Mouse (Mus musculus): ENCODE results near the gene Klrb1f. TPM values are rescaled to one million over a fixed set of nuclear protein-coding genes. Genes with fewer than 3 reads are reported as not detected.
"Not testable (repeated sequence)": the region's sequence is repeated elsewhere in the genome, so short reads cannot be mapped to it uniquely, and the experiment has no call there.

Gene Klrb1f
- polyA plus RNA-seq, 2 experiments, result 0.15 TPM; not detected in 1

GRCm38 (mm10) chr6:129010505-129010873 lies 35.2 kb upstream of the Klrb1f start:
- Histone ChIP-seq H3K4me2 (replicated peaks; ENCODE audit: low read depth, low read length, severe bottlenecking) (no peak overlapping the region), H3K27me3 (ENCODE audit: control insufficient read depth, insufficient read depth, low read length) (no peaks in the 10 kb centered on the region), H3K27ac (replicated peaks; ENCODE audit: low read depth, low read length) (no peak overlapping the region), H3K4me3 (replicated peaks; ENCODE audit: low read length) (no peak overlapping the region), H3K9me3 (ENCODE audit: control insufficient read depth, low read length) (no peaks in the 10 kb centered on the region), H3K4me1 (ENCODE audit: control insufficient read depth, insufficient read depth, low read length) (no peaks in the 10 kb centered on the region), H3K36me3 (ENCODE audit: control insufficient read depth, insufficient read depth, low read length) (no peaks in the 10 kb centered on the region), H3K9ac (ENCODE audit: low read depth, low read length, severe bottlenecking) (no peak overlapping the region)
- no peak for TF ChIP-seq POLR2A (IDR thresholded peaks at IDR 0.05; ENCODE audit: borderline replicate concordance, extremely low read depth, insufficient read depth, insufficient read length)
- WGBS, result 87% methylated on average over 3 of the region's 3 CpGs
- ATAC-seq (ENCODE audit: low FRiP score, low read depth), result no peak
- DNase-seq (ENCODE audit: low spot score), result no peak

GRCm38 (mm10) chr6:129012012-129012411 lies 33.7 kb upstream of the Klrb1f start:
- H3K27me3 ChIP-seq (ENCODE audit: control insufficient read depth, insufficient read depth, low read length); H3K27ac ChIP-seq (replicated peaks; ENCODE audit: low read depth, low read length); DNase-seq (ENCODE audit: low spot score); H3K4me2 ChIP-seq (replicated peaks; ENCODE audit: low read depth, low read length, severe bottlenecking); ATAC-seq (ENCODE audit: low FRiP score, low read depth); H3K4me3 ChIP-seq (replicated peaks; ENCODE audit: low read length); H3K9ac ChIP-seq (ENCODE audit: low read depth, low read length, severe bottlenecking); H3K9me3 ChIP-seq (ENCODE audit: control insufficient read depth, low read length); H3K36me3 ChIP-seq (ENCODE audit: control insufficient read depth, insufficient read depth, low read length); H3K4me1 ChIP-seq (ENCODE audit: control insufficient read depth, insufficient read depth, low read length): not testable (repeated sequence)
- 95% methylated on average over 16 of the region's 23 CpGs for WGBS

- no peak overlapping the region for H3K27ac ChIP-seq (replicated peaks; ENCODE audit: low read depth, low read length)
- WGBS, result 73% methylated on average over 1 of the region's 1 CpGs
- H3K4me3 ChIP-seq (replicated peaks; ENCODE audit: low read length), result no peak overlapping the region
- H3K4me2 ChIP-seq (replicated peaks; ENCODE audit: low read depth, low read length, severe bottlenecking), result no peak overlapping the region
- ATAC-seq (ENCODE audit: low FRiP score, low read depth) (no peak), DNase-seq (ENCODE audit: low spot score) (no peak)
- no peaks in the 10 kb centered on the region for H3K36me3 ChIP-seq (ENCODE audit: control insufficient read depth, insufficient read depth, low read length)
- H3K9ac ChIP-seq (ENCODE audit: low read depth, low read length, severe bottlenecking), result no peak overlapping the region
- no peak for TF ChIP-seq POLR2A (IDR thresholded peaks at IDR 0.05; ENCODE audit: borderline replicate concordance, extremely low read depth, insufficient read depth, insufficient read length)
- no peaks in the 10 kb centered on the region for H3K4me1 ChIP-seq (ENCODE audit: control insufficient read depth, insufficient read depth, low read length)
- H3K9me3 ChIP-seq (ENCODE audit: control insufficient read depth, low read length), result no peaks in the 10 kb centered on the region
- H3K27me3 ChIP-seq (ENCODE audit: control insufficient read depth, insufficient read depth, low read length), result no peaks in the 10 kb centered on the region
These were observed 32.7 kb upstream of the Klrb1f start for GRCm38 (mm10) chr6:129012966-129013365.

GRCm38 (mm10) chr6:129013762-129014276 lies 31.9 kb upstream of the Klrb1f start:
- no peaks in the 10 kb centered on the region for H3K36me3 ChIP-seq (ENCODE audit: control insufficient read depth, insufficient read depth, low read length)
- H3K4me1 ChIP-seq (ENCODE audit: control insufficient read depth, insufficient read depth, low read length), result no peaks in the 10 kb centered on the region
- no peak overlapping the region for H3K4me2 ChIP-seq (replicated peaks; ENCODE audit: low read depth, low read length, severe bottlenecking)
- 78% methylated on average over 5 of the region's 5 CpGs for WGBS
- TF ChIP-seq POLR2A (IDR thresholded peaks at IDR 0.05; ENCODE audit: borderline replicate concordance, extremely low read depth, insufficient read depth, insufficient read length), result no peak
- ATAC-seq (ENCODE audit: low FRiP score, low read depth) (no peak), DNase-seq (ENCODE audit: low spot score) (no peak)
- no peaks in the 10 kb centered on the region for H3K9me3 ChIP-seq (ENCODE audit: control insufficient read depth, low read length)
- no peak overlapping the region for H3K27ac ChIP-seq (replicated peaks; ENCODE audit: low read depth, low read length)
- H3K27me3 ChIP-seq (ENCODE audit: control insufficient read depth, insufficient read depth, low read length), result no peaks in the 10 kb centered on the region
- H3K4me3 ChIP-seq (replicated peaks; ENCODE audit: low read length), result no peak overlapping the region
- H3K9ac ChIP-seq (ENCODE audit: low read depth, low read length, severe bottlenecking), result no peak overlapping the region

GRCm38 (mm10) chr6:129014399-129014798 lies 31.3 kb upstream of the Klrb1f start:
- Histone ChIP-seq H3K36me3 (ENCODE audit: control insufficient read depth, insufficient read depth, low read length) (no peaks in the 10 kb centered on the region), H3K9ac (ENCODE audit: low read depth, low read length, severe bottlenecking) (no peak overlapping the region), H3K4me1 (ENCODE audit: control insufficient read depth, insufficient read depth, low read length) (no peaks in the 10 kb centered on the region), H3K27ac (replicated peaks; ENCODE audit: low read depth, low read length) (no peak overlapping the region), H3K4me2 (replicated peaks; ENCODE audit: low read depth, low read length, severe bottlenecking) (no peak overlapping the region), H3K27me3 (ENCODE audit: control insufficient read depth, insufficient read depth, low read length) (no peaks in the 10 kb centered on the region), H3K9me3 (ENCODE audit: control insufficient read depth, low read length) (no peaks in the 10 kb centered on the region), H3K4me3 (replicated peaks; ENCODE audit: low read length) (no peak overlapping the region)
- no peak for TF ChIP-seq POLR2A (IDR thresholded peaks at IDR 0.05; ENCODE audit: borderline replicate concordance, extremely low read depth, insufficient read depth, insufficient read length)
- 79% methylated on average over 1 of the region's 1 CpGs for WGBS
- DNase-seq (ENCODE audit: low spot score) (no peak), ATAC-seq (ENCODE audit: low FRiP score, low read depth) (no peak)
